Mouse (Mus musculus) limb, embryonic 15.5 days (tissue): Measurements from ENCODE around the gene Zfp689. TPM values are rescaled to one million over a fixed set of nuclear protein-coding genes. Genes with fewer than 3 reads are reported as not detected.

Experiments used
- ATAC-seq: fragments of 200-750 bp; cut with Nextera tagmentation; 2 replicates; pipeline ENCODE4 v1.8.0; 2017; ENCODE audit warnings: low read depth, moderate TSS enrichment; ENCODE audit not compliant: insufficient number of reproducible peaks, low FRiP score, low TSS enrichment
- H3K27ac ChIP-seq: fragments of 300-500 bp; sonication (generic); 2 replicates; pipeline ENCODE4 v1.5.1; 2015; ENCODE audit warnings: moderate library complexity, mild to moderate bottlenecking, inconsistent platforms
- H3K27me3 ChIP-seq: fragments of 300-500 bp; sonication (generic); 2 replicates; pipeline ENCODE4 v1.6.1; 2015; ENCODE audit warnings: inconsistent platforms
- H3K36me3 ChIP-seq: fragments of 300-500 bp; sonication (generic); 2 replicates; pipeline ENCODE4 v1.6.1; 2015; ENCODE audit warnings: inconsistent platforms
- H3K4me1 ChIP-seq: fragments of 300-500 bp; sonication (generic); 2 replicates; pipeline ENCODE4 v1.6.1; 2015; ENCODE audit warnings: inconsistent platforms
- H3K4me2 ChIP-seq: fragments of 300-500 bp; sonication (generic); 2 replicates; pipeline ENCODE4 v1.6.1; 2015; ENCODE audit warnings: mild to moderate bottlenecking, inconsistent platforms
- H3K4me3 ChIP-seq: fragments of 300-500 bp; sonication (generic); 2 replicates; pipeline ENCODE4 v1.5.1; 2015; ENCODE audit warnings: mild to moderate bottlenecking, inconsistent platforms
- H3K9ac ChIP-seq: fragments of 300-500 bp; sonication (generic); 2 replicates; pipeline ENCODE4 v1.6.1; 2015; ENCODE audit warnings: inconsistent platforms
- H3K9me3 ChIP-seq: fragments of 300-500 bp; sonication (generic); 2 replicates; pipeline ENCODE4 v1.6.1; 2016; ENCODE audit warnings: inconsistent platforms
- WGBS: fragments of 180-500 bp; shearing (Covaris S2); methylation state at CpG from one replicate; pipeline ENCODE4 v1.1.7; 2015; 5-methylcytosine and 5-hydroxymethylcytosine counted together
- microRNA-seq: library from miRNA; unstranded; fragments of <30 nt; microRNA quantifications from one replicate; pipeline ENCODE4, GENCODE M21; 2016
- polyA plus RNA-seq: library from polyadenylated mRNA; unstranded; fragments of >200 nt; fragmentation: Nextera tagmentation; extraction: Ambion mirVana; gene quantifications from 2 replicates; pipeline ENCODE4 v1.2.1, GENCODE M21; 2015

Zfp689 gene
- polyA plus RNA-seq, 1 experiment from 2014 or later, result 9.4 TPM

GRCm38 (mm10) chr7:127392251-127392824 is 56.6 kb downstream of the Zfp689 start:
- ATAC-seq, result no peak
- 0 out of 2 replicates have a peak overlapping the region, but pooled peaks have one; percentile 90 for H3K27ac ChIP-seq
- H3K4me3 ChIP-seq, result peak overlapping the region; percentile 68
- H3K9me3 ChIP-seq, result no peaks in the 10 kb centered on the region
- WGBS, result 84% methylated on average over 8 of the region's 8 CpGs
- H3K4me2 ChIP-seq, result peak overlapping the region; percentile 81
- H3K27me3 ChIP-seq, result no peaks in the 10 kb centered on the region
- peaks cover 11% of the 10 kb centered on the region for H3K36me3 ChIP-seq
- peaks cover 7% of the 10 kb centered on the region for H3K4me1 ChIP-seq
- peak overlapping the region; percentile 17; the same call in 1 of the 2 replicates for H3K9ac ChIP-seq

Small RNA genes within 50 kb of the gene (microRNA-seq; reads per million reads assigned to microRNA genes)
- gene Gm47278, result not detected
- not detected for gene Mir7060

Other genes with a start within 250 kb of the Zfp689 start
- 24.6 and 25.5 TPM in 2 replicates for gene Tbc1d10b, start 240.7 kb downstream of the Zfp689 start, polyA plus RNA-seq
- 422 and 1,232 TPM in 2 replicates for gene Mylpf, start 240.3 kb downstream of the Zfp689 start, polyA plus RNA-seq
- gene Zfp553, start 216.1 kb downstream of the Zfp689 start, polyA plus RNA-seq, result 37.3 and 38.4 TPM in 2 replicates
- gene Sept1, start 216.0 kb downstream of the Zfp689 start, polyA plus RNA-seq, result 19.6 and 22.7 TPM in 2 replicates
- 69.7 and 71.7 TPM in 2 replicates for gene Zfp771, start 204.9 kb downstream of the Zfp689 start, polyA plus RNA-seq
- 127 and 138 TPM in 2 replicates for gene Dctpp1, start 188.4 kb downstream of the Zfp689 start, polyA plus RNA-seq
- 56.7 and 59.1 TPM in 2 replicates for gene Sephs2, start 175.1 kb downstream of the Zfp689 start, polyA plus RNA-seq
- 1.2 and 1.3 TPM in 2 replicates for gene Itgal, start 152.9 kb downstream of the Zfp689 start, polyA plus RNA-seq
- 14.3 and 16.4 TPM in 2 replicates for gene Zfp768, start 103.6 kb downstream of the Zfp689 start, polyA plus RNA-seq
- gene Zfp747, start 73.1 kb downstream of the Zfp689 start, polyA plus RNA-seq, result 9.4 and 10.1 TPM in 2 replicates
- 5.6 and 6.5 TPM in 2 replicates for gene 9130019O22Rik, start 62.0 kb downstream of the Zfp689 start, polyA plus RNA-seq
- gene E430018J23Rik, start 55.5 kb downstream of the Zfp689 start, polyA plus RNA-seq, result 7.5 and 8.1 TPM in 2 replicates
- 9.7 and 9.8 TPM in 2 replicates for gene Zfp764, start 42.3 kb downstream of the Zfp689 start, polyA plus RNA-seq
- 22.9 and 24.0 TPM in 2 replicates for gene Zfp688, start 27.1 kb downstream of the Zfp689 start, polyA plus RNA-seq
- gene Prr14, start 10.5 kb upstream of the Zfp689 start, polyA plus RNA-seq, result 37.4 and 45.2 TPM in 2 replicates
- 13.7 and 16.0 TPM in 2 replicates for gene Fbrs, start 30.0 kb upstream of the Zfp689 start, polyA plus RNA-seq
- 37.6 and 40.0 TPM in 2 replicates for gene Srcap, start 62.8 kb upstream of the Zfp689 start, polyA plus RNA-seq
- 12.3 and 13.1 TPM in 2 replicates for gene Gm42715, start 70.4 kb upstream of the Zfp689 start, polyA plus RNA-seq
- gene Tmem265, start 112.2 kb upstream of the Zfp689 start, polyA plus RNA-seq, result 8.7 and 12.1 TPM in 2 replicates
- gene Phkg2, start 124.2 kb upstream of the Zfp689 start, polyA plus RNA-seq, result 39.3 and 41.5 TPM in 2 replicates
- gene Ccdc189, start 139.4 kb upstream of the Zfp689 start, polyA plus RNA-seq, result 4.2 and 7.2 TPM in 2 replicates
- gene Rnf40, start 139.6 kb upstream of the Zfp689 start, polyA plus RNA-seq, result 42.9 and 46.1 TPM in 2 replicates
- 11.5 and 11.7 TPM in 2 replicates for gene Zfp629, start 166.6 kb upstream of the Zfp689 start, polyA plus RNA-seq